Mouse (Mus musculus): ENCODE measurements around the gene Speer2. TPM values are rescaled to one million over a fixed set of nuclear protein-coding genes. Genes with fewer than 3 reads are reported as not detected.

The Speer2 gene
- not detected in 2 replicates for polyA plus RNA-seq (2015; fragmentation: Nextera tagmentation; extraction: Ambion mirVana)

DNA sequence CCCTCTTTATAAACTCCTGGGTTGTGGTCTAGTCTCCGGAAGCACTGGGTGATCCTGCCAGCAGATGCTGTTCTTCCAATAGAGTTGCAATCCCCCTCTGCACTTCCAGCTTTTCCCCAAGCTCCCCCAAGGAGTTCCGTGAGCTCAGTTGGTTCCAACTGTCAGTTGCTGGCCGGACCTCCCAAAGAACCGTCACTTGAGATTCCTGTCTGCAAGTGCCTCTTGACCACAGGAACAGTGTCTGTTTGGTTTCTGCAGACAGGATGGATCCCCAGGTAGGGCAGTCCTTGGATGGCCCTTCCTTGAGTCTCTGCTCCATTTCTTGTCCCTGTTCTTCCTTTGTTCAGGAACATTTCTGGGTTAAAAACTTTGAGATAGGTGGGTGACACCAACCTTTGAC is at the start of gene Speer2:
Gene Speer2 (minus strand): TSS at position 101 of the 400 bp plus-strand sequence.
- H3K36me3 ChIP-seq: no peaks in the 10 kb centered on the region
- H3K27me3 ChIP-seq: no peaks in the 10 kb centered on the region
- H3K4me3 ChIP-seq: no peak within 1 kb of the TSS
- no peaks in the 10 kb centered on the region for H3K9me3 ChIP-seq
- no peak within 1 kb of the TSS for H3K9ac ChIP-seq
- WGBS: 91% methylated on average over 4 of the region's 4 CpGs
- H3K4me2 ChIP-seq: no peak within 1 kb of the TSS
- no peak for ATAC-seq (ENCODE audit: insufficient number of reproducible peaks, insufficient read depth, low FRiP score, low TSS enrichment, low read depth)
- H3K4me1 ChIP-seq: no peaks in the 10 kb centered on the region
- no peak within 1 kb of the TSS for H3K27ac ChIP-seq

DNA sequence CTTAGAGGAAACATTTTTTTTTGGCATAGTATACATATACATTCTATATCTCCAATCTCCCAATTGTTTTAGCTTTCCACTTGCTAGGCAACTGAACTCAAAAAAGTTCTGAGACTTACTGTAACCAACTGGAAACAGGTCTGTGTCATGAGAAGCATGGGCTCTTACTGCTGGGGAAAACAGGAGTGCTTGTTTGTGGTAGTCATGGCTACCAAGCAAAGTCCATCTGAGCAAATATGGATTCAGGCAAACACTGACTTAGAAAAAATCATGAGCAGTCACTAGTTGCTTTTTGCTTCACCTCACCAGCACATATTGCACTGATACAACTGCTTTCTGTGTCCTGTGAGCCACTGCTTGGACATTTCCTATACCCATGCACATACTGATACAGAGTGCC is 40.8 kb upstream of the Speer2 start:
- H3K4me1 ChIP-seq: no peaks in the 10 kb centered on the region
- H3K27me3 ChIP-seq: no peaks in the 10 kb centered on the region
- no peak for ATAC-seq (ENCODE audit: insufficient number of reproducible peaks, insufficient read depth, low FRiP score, low TSS enrichment, low read depth)
- no peak overlapping the region for H3K27ac ChIP-seq
- no peak overlapping the region for H3K4me3 ChIP-seq
- H3K9me3 ChIP-seq: no peaks in the 10 kb centered on the region
- H3K9ac ChIP-seq: no peak overlapping the region
- H3K36me3 ChIP-seq: no peaks in the 10 kb centered on the region
- no peak overlapping the region for H3K4me2 ChIP-seq

DNA sequence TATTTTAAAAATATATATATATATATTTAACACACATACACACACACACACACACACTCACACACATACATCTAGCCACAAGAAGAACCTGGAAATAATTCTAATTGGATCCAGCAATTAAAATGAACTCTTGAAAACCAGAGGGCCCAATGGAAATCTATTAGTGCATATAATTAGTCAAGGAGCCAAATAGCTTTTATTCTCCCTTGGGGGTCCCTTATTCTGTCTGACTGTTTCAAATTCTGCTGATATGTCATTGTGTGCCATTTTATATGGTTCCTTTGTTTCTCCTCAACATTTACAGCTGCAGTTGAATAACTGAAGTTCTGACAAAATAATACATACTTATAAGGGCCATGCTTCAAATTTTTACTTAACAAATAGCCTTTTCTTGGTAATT is 17.2 kb upstream of the Speer2 start:
- Histone ChIP-seq H3K27ac (no peak overlapping the region), H3K27me3 (no peaks in the 10 kb centered on the region), H3K4me3 (no peak overlapping the region), H3K9me3 (no peaks in the 10 kb centered on the region), H3K4me1 (no peaks in the 10 kb centered on the region), H3K36me3 (no peaks in the 10 kb centered on the region), H3K4me2 (no peak overlapping the region), H3K9ac (no peak overlapping the region)
- ATAC-seq (ENCODE audit: insufficient number of reproducible peaks, insufficient read depth, low FRiP score, low TSS enrichment, low read depth): no peak

DNA sequence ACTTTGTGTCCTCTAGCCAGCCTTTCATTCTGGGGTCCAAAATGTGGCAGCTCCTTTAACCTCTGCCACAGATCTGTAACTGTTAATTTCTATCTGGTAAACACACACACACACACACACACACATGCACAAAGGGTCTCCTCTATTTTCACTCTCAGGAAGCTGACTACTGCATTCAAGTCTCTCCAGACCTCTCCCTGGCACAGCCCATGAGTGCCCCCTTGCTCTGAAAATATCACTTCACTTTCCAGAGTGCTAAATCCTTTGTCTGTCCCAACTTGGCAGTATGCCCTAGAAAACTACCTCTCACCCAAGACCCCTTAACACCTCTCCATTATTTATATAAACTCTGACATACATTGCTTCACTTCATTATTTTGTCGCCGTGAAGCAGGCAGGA is 26.9 kb downstream of the Speer2 start:
- no peak for ATAC-seq (ENCODE audit: insufficient number of reproducible peaks, insufficient read depth, low FRiP score, low TSS enrichment, low read depth)
- no peaks in the 10 kb centered on the region for H3K9me3 ChIP-seq

DNA sequence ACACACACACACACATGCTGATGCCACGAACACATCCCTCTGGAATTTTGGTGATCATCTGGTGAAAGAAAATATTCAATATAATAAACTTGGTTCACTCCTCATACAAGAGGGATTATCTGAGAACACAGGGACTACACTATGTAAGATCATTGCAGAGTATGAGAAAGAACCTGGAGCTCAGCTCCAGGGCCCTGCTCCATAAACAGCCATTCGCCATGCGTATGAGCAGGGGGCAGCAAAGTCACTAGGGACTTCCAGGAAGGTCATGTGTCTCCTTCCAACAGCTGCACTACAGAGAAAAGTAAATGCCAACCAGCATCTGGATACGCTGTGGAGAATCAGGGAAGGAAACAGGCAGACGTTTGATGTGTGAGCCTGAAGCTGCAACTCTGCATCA is 49.9 kb downstream of the Speer2 start:
- Histone ChIP-seq H3K4me3 (no peak overlapping the region), H3K9me3 (no peaks in the 10 kb centered on the region), H3K27ac (no peak overlapping the region), H3K36me3 (no peaks in the 10 kb centered on the region), H3K4me1 (no peaks in the 10 kb centered on the region), H3K4me2 (no peak overlapping the region), H3K9ac (no peak overlapping the region), H3K27me3 (no peaks in the 10 kb centered on the region)
- no peak for ATAC-seq (ENCODE audit: insufficient number of reproducible peaks, insufficient read depth, low FRiP score, low TSS enrichment, low read depth)
- WGBS: 40% methylated on average over 5 of the region's 5 CpGs

More for the DNA sequence above, 26.9 kb downstream of the Speer2 start:
- Histone ChIP-seq H3K9ac (no peak overlapping the region), H3K4me3 (no peak overlapping the region), H3K27me3 (no peaks in the 10 kb centered on the region), H3K36me3 (no peaks in the 10 kb centered on the region), H3K4me2 (no peak overlapping the region), H3K27ac (no peak overlapping the region), H3K4me1 (no peaks in the 10 kb centered on the region)
- WGBS: 69% methylated on average over 2 of the region's 2 CpGs
